Mouse (Mus musculus): ENCODE results near the gene Samd14.

GRCm38 (mm10) chr11:94962534-94963101 is 47.1 kb upstream of the Samd14 start:
- TF ChIP-seq CTCF (IDR thresholded peaks at IDR 0.05) (no peak), EP300 (IDR thresholded peaks at IDR 0.05) (no peak)

Data from lung, postnatal 0 days (tissue).